Mouse (Mus musculus): ENCODE results near the gene Traf1. TPM values are rescaled to one million over a fixed set of nuclear protein-coding genes. Genes with fewer than 3 reads are reported as not detected.

Traf1 gene
- polyA plus RNA-seq, 1 experiment from 2014 or later = 61.4 TPM

DNA sequence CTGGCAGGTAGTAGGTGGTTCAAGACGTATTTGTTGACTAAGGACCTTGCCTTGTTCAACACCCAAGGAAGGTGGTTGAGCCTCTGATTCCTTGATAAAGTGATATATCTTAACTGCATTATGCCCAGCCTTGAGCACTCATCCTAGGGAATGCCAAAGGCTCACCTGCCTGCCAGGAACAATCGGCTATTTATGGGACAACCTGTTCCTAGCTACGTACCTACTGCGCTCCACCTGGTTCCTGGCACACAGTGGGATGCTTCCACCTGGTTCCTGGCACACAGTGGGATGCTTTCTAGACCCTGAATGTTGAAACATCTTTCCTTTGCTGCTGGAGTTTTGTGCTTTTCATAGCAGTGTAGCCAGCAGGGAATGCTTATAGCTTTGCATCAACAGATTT lies 51.9 kb downstream of the Traf1 start:
- no peak overlapping the region for H3K4me3 ChIP-seq (ENCODE audit: low read depth, low read length)
- WGBS = 90% methylated on average over 4 of the region's 4 CpGs

DNA sequence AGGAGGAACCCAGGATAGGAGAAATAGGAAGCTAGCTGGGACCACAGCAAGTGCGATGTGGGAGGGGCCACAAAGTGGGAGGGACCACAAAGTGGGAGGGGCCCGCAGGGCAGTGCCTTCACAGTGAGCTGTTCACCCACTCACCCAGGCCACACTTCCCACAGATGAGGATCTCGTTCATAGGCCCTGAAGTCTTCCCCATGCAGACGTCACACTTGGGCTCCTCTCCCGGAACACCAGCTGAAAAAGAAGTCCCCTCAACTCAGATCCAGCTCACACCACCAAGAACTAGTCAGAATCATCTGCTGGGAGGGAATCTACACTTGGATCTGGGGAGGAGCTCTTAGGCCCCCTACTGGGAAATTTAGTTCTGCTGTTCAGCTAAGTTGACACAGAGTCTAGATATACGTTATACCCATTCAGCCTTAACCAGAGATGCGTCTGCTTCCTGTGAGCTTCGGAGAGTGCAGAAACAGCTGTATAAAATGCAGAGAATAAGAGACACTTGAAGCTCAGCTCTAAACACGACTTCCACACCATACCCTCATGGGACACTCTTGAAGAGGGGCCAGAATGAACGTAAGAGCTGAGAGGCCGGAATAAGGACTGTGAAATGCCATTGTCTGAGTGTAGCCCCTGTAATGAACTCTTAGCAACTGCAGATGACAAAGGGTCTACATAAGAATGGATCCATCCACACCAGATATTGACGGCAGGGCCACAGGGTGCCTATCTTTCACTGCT lies 54.5 kb downstream of the Traf1 start:
- Histone ChIP-seq H3K4me3 (ENCODE audit: low read depth, low read length) (no peak overlapping the region), H3K4me1 (ENCODE audit: insufficient read depth, low read depth, low read length) (peaks cover 14% of the 10 kb centered on the region), H3K4me2 (replicated peaks; ENCODE audit: low read depth, low read length) (no peak overlapping the region), H3K9me3 (ENCODE audit: low read length) (no peaks in the 10 kb centered on the region), H3K27me3 (replicated peaks; ENCODE audit: insufficient read depth, low read length) (no peaks in the 10 kb centered on the region), H3K9ac (replicated peaks; ENCODE audit: low read depth) (no peak overlapping the region), H3K27ac (ENCODE audit: low read length) (no peak overlapping the region), H3K36me3 (ENCODE audit: insufficient read depth, low read length) (no peaks in the 10 kb centered on the region)
- ATAC-seq (no peak), DNase-seq (ENCODE audit: low spot score) (peak; percentile 87)
- 46% methylated on average over 12 of the region's 12 CpGs for WGBS
- peak; percentile 55 for TF ChIP-seq CTCF (IDR thresholded peaks at IDR 0.05)
- TF ChIP-seq EP300 (IDR thresholded peaks at IDR 0.05) = no peak

More for the DNA sequence above, 51.9 kb downstream of the Traf1 start:
- H3K27ac ChIP-seq (ENCODE audit: low read length) = no peak overlapping the region
- H3K4me1 ChIP-seq (ENCODE audit: insufficient read depth, low read depth, low read length) = peaks cover 9% of the 10 kb centered on the region
- H3K36me3 ChIP-seq (ENCODE audit: insufficient read depth, low read length) = no peaks in the 10 kb centered on the region
- no peak for TF ChIP-seq CTCF (IDR thresholded peaks at IDR 0.05)
- TF ChIP-seq EP300 (IDR thresholded peaks at IDR 0.05) = no peak
- ATAC-seq (no peak), DNase-seq (ENCODE audit: low spot score) (no peak)
- H3K4me2 ChIP-seq (replicated peaks; ENCODE audit: low read depth, low read length) = no peak overlapping the region
- no peak overlapping the region for H3K9ac ChIP-seq (replicated peaks; ENCODE audit: low read depth)
- H3K27me3 ChIP-seq (replicated peaks; ENCODE audit: insufficient read depth, low read length) = no peaks in the 10 kb centered on the region
- H3K9me3 ChIP-seq (ENCODE audit: low read length) = no peaks in the 10 kb centered on the region

DNA sequence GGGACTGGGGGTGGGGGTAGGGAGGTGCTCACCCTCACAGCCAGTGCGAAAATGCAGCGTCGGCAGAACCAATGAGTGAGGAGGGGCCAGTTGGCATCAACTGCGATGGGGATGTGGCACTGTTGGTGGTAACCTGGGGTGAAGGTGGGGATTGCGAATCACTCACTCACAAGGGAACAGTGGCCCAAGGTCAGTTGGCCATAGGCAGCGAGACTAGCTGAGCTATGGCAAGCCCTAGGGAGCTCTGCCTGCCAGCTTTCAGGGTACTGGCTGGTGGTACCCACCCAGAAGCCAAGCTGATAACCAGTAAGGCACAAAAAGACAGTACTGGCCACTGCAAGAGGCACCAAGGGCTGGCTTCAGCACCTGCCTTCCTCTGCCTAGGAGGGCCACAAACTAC lies 55.1 kb downstream of the Traf1 start:
- no peak for DNase-seq (ENCODE audit: low spot score)
- Histone ChIP-seq H3K36me3 (ENCODE audit: insufficient read depth, low read length) (no peaks in the 10 kb centered on the region), H3K9ac (replicated peaks; ENCODE audit: low read depth) (no peak overlapping the region), H3K27me3 (replicated peaks; ENCODE audit: insufficient read depth, low read length) (no peaks in the 10 kb centered on the region), H3K4me2 (replicated peaks; ENCODE audit: low read depth, low read length) (no peak overlapping the region), H3K27ac (ENCODE audit: low read length) (no peak overlapping the region), H3K4me1 (ENCODE audit: insufficient read depth, low read depth, low read length) (peaks cover 14% of the 10 kb centered on the region), H3K4me3 (ENCODE audit: low read depth, low read length) (no peak overlapping the region), H3K9me3 (ENCODE audit: low read length) (no peaks in the 10 kb centered on the region)
- no peak for ATAC-seq
- TF ChIP-seq CTCF (IDR thresholded peaks at IDR 0.05) = no peak
- no peak for TF ChIP-seq EP300 (IDR thresholded peaks at IDR 0.05)
- 69% methylated on average over 6 of the region's 6 CpGs for WGBS

DNA sequence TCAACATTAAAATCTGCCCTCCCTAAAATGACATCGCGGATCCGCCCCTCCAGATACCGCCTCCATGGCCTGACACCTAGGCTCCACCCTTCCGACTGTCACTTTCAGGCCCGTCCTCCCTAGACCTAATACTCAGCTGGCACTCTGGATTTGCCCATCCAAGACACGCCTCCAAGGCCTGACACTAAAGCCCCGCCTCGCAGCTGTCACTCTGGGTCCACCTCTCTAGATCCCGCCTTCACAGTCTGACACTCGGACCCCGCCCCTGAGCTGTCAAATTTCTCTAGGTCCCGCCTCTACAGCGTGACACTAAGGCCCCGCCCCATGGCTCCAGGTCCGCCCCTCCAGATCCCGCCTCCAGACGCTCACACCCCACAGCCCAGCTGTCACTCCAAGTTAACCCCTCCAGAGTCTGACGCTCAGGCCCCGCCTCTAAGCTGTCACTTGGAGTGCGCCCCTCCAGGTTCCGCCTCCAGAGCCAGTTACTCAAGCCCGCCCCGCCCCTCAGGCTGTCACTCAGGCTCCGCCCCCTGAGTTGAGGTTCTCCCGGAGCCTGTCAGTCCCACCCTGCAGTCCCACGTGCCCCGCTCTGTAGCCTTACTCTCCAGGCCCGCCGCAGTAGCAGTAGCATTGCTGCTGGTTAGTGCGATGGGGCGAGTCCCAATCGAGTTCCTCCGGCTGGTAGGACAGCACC lies 56.6 kb downstream of the Traf1 start:
- Histone ChIP-seq H3K27ac (ENCODE audit: low read length) (peak overlapping the region; percentile 74), H3K36me3 (ENCODE audit: insufficient read depth, low read length) (no peaks in the 10 kb centered on the region), H3K4me2 (replicated peaks; ENCODE audit: low read depth, low read length) (peak overlapping the region; percentile 52), H3K4me3 (ENCODE audit: low read depth, low read length) (peak overlapping the region; percentile 2; the same call in 1 of the 2 replicates), H3K9ac (replicated peaks; ENCODE audit: low read depth) (no peak overlapping the region), H3K9me3 (ENCODE audit: low read length) (no peaks in the 10 kb centered on the region), H3K27me3 (replicated peaks; ENCODE audit: insufficient read depth, low read length) (no peaks in the 10 kb centered on the region), H3K4me1 (ENCODE audit: insufficient read depth, low read depth, low read length) (peaks cover 14% of the 10 kb centered on the region)
- 2% methylated on average over 32 of the region's 34 CpGs for WGBS
- no peak; the same call in 1 of the 2 replicates for TF ChIP-seq CTCF (IDR thresholded peaks at IDR 0.05)
- peak; percentile 39; the same call in 1 of the 2 replicates for TF ChIP-seq EP300 (IDR thresholded peaks at IDR 0.05)
- ATAC-seq (peak; percentile 93), DNase-seq (ENCODE audit: low spot score) (peak; percentile 100)

DNA sequence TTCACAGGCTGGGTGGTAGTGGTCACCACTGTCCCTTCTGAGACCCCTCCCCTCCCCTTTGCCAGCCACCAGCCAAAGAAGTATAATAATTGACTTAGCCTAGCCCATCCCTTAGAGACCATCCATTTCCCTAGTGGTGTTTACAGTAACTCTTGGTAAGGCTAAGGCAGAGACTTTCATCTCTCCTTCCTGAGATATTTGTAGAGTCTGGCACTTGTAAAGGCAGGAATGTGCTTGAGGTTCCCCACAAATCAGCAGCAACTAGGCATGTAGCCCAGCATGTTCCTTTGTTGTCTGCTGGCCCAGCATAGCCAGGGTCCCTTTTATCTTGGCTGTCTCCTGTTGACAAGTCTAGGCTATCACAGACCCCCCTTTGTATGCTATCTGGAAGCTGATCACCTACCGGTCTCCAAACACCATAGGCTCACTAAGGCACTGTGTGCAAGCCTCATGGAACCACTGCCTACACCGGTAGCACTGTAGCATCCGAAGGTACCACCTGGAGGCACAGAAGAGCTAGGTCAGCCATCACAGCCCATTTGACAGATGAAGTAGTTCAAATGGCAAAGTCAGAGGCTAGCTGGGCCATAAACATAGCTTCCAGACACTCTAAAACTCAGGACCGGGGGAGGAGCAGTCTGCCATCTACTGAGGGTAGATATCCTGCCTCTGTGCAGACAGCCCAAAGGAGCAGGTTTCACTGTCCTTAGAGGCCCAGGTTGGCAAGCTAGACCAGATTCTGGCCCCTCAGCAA lies 57.7 kb downstream of the Traf1 start:
- Histone ChIP-seq H3K36me3 (ENCODE audit: insufficient read depth, low read length) (no peaks in the 10 kb centered on the region), H3K9me3 (ENCODE audit: low read length) (no peaks in the 10 kb centered on the region), H3K4me3 (ENCODE audit: low read depth, low read length) (no peak overlapping the region), H3K27ac (ENCODE audit: low read length) (peak overlapping the region; percentile 74), H3K4me1 (ENCODE audit: insufficient read depth, low read depth, low read length) (peaks cover 14% of the 10 kb centered on the region), H3K4me2 (replicated peaks; ENCODE audit: low read depth, low read length) (no peak overlapping the region), H3K9ac (replicated peaks; ENCODE audit: low read depth) (no peak overlapping the region), H3K27me3 (replicated peaks; ENCODE audit: insufficient read depth, low read length) (no peaks in the 10 kb centered on the region)
- ATAC-seq (no peak), DNase-seq (ENCODE audit: low spot score) (peak; percentile 55)
- TF ChIP-seq CTCF (IDR thresholded peaks at IDR 0.05) (no peak), EP300 (IDR thresholded peaks at IDR 0.05) (0 out of 2 replicates have a peak, but pooled peaks have one; percentile 34)
- 50% methylated on average over 4 of the region's 4 CpGs for WGBS

DNA sequence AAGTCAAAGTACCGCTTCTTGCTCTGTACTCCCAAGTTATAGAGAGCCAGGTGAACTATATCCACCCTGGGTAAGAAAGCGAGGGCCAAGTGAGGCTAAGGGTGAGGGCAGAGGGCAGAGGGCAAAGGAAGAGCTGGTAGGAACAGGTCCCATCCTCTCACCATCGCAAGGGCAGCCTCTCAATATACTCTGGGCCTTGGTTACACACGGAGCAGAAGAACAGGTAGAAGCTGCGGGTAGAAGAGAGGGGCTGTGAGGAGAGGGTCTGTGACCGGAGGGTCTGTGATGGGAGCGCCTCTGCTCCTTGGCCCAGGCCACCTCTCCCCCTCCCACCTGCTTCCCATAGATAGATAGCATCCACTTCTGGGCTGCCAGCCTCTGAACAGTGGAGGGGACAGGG lies 58.4 kb downstream of the Traf1 start:
- Histone ChIP-seq H3K27me3 (replicated peaks; ENCODE audit: insufficient read depth, low read length) (no peaks in the 10 kb centered on the region), H3K4me2 (replicated peaks; ENCODE audit: low read depth, low read length) (no peak overlapping the region), H3K9me3 (ENCODE audit: low read length) (no peaks in the 10 kb centered on the region), H3K4me1 (ENCODE audit: insufficient read depth, low read depth, low read length) (peaks cover 14% of the 10 kb centered on the region), H3K27ac (ENCODE audit: low read length) (peak overlapping the region; percentile 74), H3K4me3 (ENCODE audit: low read depth, low read length) (no peak overlapping the region), H3K9ac (replicated peaks; ENCODE audit: low read depth) (no peak overlapping the region), H3K36me3 (ENCODE audit: insufficient read depth, low read length) (no peaks in the 10 kb centered on the region)
- no peak for TF ChIP-seq CTCF (IDR thresholded peaks at IDR 0.05)
- no peak for TF ChIP-seq EP300 (IDR thresholded peaks at IDR 0.05)
- no peak for ATAC-seq
- DNase-seq (ENCODE audit: low spot score) = no peak
- WGBS = 80% methylated on average over 7 of the region's 7 CpGs

Data from lung, postnatal 0 days (tissue).